ENCODE assay signal across 10 mouse cellular contexts in the genomic region with DNA sequence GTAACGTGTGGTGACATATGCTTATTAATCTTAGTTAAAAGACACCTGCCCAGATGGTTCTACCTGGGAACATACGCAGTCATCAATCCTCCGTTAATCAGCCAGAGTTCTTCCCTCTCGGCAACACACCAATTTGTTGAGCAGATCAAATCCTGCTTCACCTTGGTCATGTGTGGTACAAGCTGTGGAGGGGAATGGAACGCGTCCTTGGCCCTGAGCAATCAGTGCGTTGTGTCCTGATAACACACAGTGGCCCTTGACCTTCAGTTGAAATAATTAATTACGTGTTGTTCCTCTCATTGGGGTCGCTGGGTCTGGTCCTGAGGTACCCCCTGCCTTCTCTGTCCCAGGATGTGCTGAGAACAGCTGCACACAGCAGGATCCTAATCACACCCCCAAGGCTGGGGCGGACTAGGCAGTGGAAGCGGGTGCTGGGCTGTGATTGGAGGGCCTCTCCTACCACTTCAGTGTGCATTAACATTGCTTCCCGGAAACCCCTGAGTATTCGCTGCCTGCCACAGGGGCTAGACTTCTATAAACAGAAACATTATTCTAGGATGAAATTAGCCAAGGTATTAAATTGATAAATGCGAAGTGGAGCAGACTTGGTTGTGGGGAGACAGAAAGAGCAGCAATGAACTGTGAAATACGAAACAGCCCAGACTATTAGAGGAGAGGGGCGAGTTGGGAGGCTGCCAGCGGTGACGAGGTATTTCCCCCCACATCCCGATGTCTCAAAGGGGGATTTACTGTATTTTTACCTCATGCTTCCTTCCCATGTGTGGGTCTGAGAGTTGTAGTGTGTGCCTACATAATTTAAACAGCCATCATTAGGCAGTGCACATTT.
DNase-seq lines count a peak whose midpoint lies in the region; ATAC-seq and TF ChIP-seq lines count a peak whose summit lies in the region.
"Had no signal": no experiment of that assay in that cellular context is flagged by ENCODE, and none has a peak within 500 bp of the region (broad histone marks: within the 10 kb centered on the region; RNA-seq: fewer than 3 reads in every experiment).

No protein-coding gene starts in this region.

- H3K4me1 ChIP-seq in intestine, embryonic 16.5 days (ENCODE audit: control insufficient read depth, insufficient read depth, low read length), result peaks cover 6% of the 10 kb centered on the region; the same call in 1 of the 2 replicates
- peaks cover 15% of the 10 kb centered on the region for H3K4me1 ChIP-seq in neural tube, embryonic 14.5 days (ENCODE audit: control insufficient read depth, insufficient read depth, low read length)

- no peak overlapping the region; the same call in 1 of the 2 replicates for H3K4me3 ChIP-seq in layer of hippocampus, adult 2 months
- no peak overlapping the region for H3K4me3 ChIP-seq in intestine, embryonic 16.5 days (ENCODE audit: low read length)
- no peak overlapping the region for H3K4me3 ChIP-seq in neural tube, embryonic 14.5 days (ENCODE audit: low read depth, low read length)

- WGBS in intestine, embryonic 16.5 days, result 43% methylated on average over 19 of the region's 19 CpGs
- 27% methylated on average over 19 of the region's 19 CpGs for WGBS in neural tube, embryonic 14.5 days

- no peak for TF ChIP-seq CTCF in layer of hippocampus, adult 2 months (conservative IDR thresholded peaks at IDR 0.05)

- ATAC-seq in intestine, embryonic 16.5 days, result no peak; the same call in 1 of the 2 replicates
- ATAC-seq in neural tube, embryonic 14.5 days (ENCODE audit: low read depth), result peak; percentile 91
- ATAC-seq: Patski had no signal

- peak overlapping the region; percentile 33 for H3K4me2 ChIP-seq in intestine, embryonic 16.5 days (ENCODE audit: low read depth, low read length)
- H3K4me2 ChIP-seq in neural tube, embryonic 14.5 days (ENCODE audit: low read depth, low read length), result peak overlapping the region; percentile 36

- peak overlapping the region; percentile 32; the same call in 1 of the 2 replicates for H3K27ac ChIP-seq in layer of hippocampus, adult 2 months
- no peak overlapping the region for H3K27ac ChIP-seq in intestine, embryonic 16.5 days (ENCODE audit: low read length)
- H3K27ac ChIP-seq in neural tube, embryonic 14.5 days (ENCODE audit: low read depth, low read length), result peak overlapping the region; percentile 35; the same call in 1 of the 2 replicates

- DNase-seq in adrenal gland, adult (ENCODE audit: inconsistent age in 2 of 2, low spot score in 1 of 2), result peak; percentile 33 to 35
- DNase-seq in adrenal gland, adult 8-10 months, result no peak
- no peak for DNase-seq in layer of hippocampus, adult 2 months (ENCODE audit: low spot score in 2 of 2)
- no peak for DNase-seq in layer of hippocampus, adult 18-20 months (ENCODE audit: low spot score in 2 of 2)
- no peak for DNase-seq in testis, postnatal 14 days (ENCODE audit: low spot score)
- DNase-seq in spleen, postnatal 14 days (ENCODE audit: low spot score in 2 of 2), result no peak
- DNase-seq: cerebellum, adult 11-12 months had no signal

- H3K27me3 ChIP-seq in intestine, embryonic 16.5 days (replicated peaks; ENCODE audit: control insufficient read depth, insufficient read depth, low read length), result no peaks in the 10 kb centered on the region
- no peaks in the 10 kb centered on the region for H3K27me3 ChIP-seq in neural tube, embryonic 14.5 days (ENCODE audit: control insufficient read depth, insufficient read depth, low read length)
- H3K27me3 ChIP-seq: Patski had no signal

- H3K9me3 ChIP-seq in intestine, embryonic 16.5 days (ENCODE audit: control insufficient read depth, low read length), result no peaks in the 10 kb centered on the region
- no peaks in the 10 kb centered on the region for H3K9me3 ChIP-seq in neural tube, embryonic 14.5 days (ENCODE audit: control insufficient read depth, low read length)

- H3K9ac ChIP-seq in intestine, embryonic 16.5 days (ENCODE audit: low read depth, low read length), result no peak overlapping the region
- 0 out of 2 replicates have a peak overlapping the region, but pooled peaks have one; percentile 11 for H3K9ac ChIP-seq in neural tube, embryonic 14.5 days (replicated peaks; ENCODE audit: low read depth, low read length)

- H3K36me3 ChIP-seq in intestine, embryonic 16.5 days (ENCODE audit: control insufficient read depth, insufficient read depth, low read length), result no peaks in the 10 kb centered on the region
- no peaks in the 10 kb centered on the region for H3K36me3 ChIP-seq in neural tube, embryonic 14.5 days (ENCODE audit: control insufficient read depth, insufficient read depth, low read length)

Comparison
In these comparisons a context has a peak if more than half of its experiments do, and no peak if none do; other contexts are left out.
1. DNase-seq: peak in adrenal gland, adult (2 of 2); none in adrenal gland, adult 8-10 months (single experiment), layer of hippocampus, adult 2 months (0 of 2), layer of hippocampus, adult 18-20 months (0 of 2), testis, postnatal 14 days (single experiment) and spleen, postnatal 14 days (0 of 2).